Mouse (Mus musculus) liver, postnatal 0 days (tissue): ENCODE data around the gene Glra4.

ENCODE experiments used
- CTCF ChIP-seq: sonication (generic); IDR thresholded peaks from 2 replicates; pipeline ENCODE4 v1.5.1; 2016; ENCODE audit warnings: antibody characterized with exemption, low read depth
- EP300 ChIP-seq: IDR thresholded peaks from 2 replicates; pipeline ENCODE4 v1.6.1; 2016; ENCODE audit warnings: antibody characterized with exemption, low read depth, mild to moderate bottlenecking

GRCm38 (mm10) chrX:136708782-136709181 lies 71.2 kb downstream of the Glra4 start:
- no peak for TF ChIP-seq CTCF
- no peak for TF ChIP-seq EP300
